Mouse (Mus musculus) stomach, postnatal 0 days (tissue): ENCODE measurements at regions not wholly inside any gene's neighbourhood (a gene's known extent, or its start where the extent isn't known, plus 50 kb on each side); places are given as distances from the start of the nearest gene placed in this dataset.

ENCODE experiments used
- CTCF ChIP-seq: IDR thresholded peaks from 2 replicates; pipeline ENCODE4 v1.5.1; 2016; ENCODE audit warnings: antibody characterized with exemption, low read depth, mild to moderate bottlenecking, moderate library complexity
- EP300 ChIP-seq: optimal IDR thresholded peaks from 2 replicates; pipeline ENCODE3; 2016; ENCODE audit warnings: antibody characterized with exemption

GRCm38 (mm10) chr1:193672681-193673080 is 302.6 kb upstream of the Camk1g start:
- TF ChIP-seq CTCF: no peak
- TF ChIP-seq EP300: no peak
